Mouse (Mus musculus) embryonic facial prominence, embryonic 12.5 days (tissue): ENCODE measurements around the gene Actr2. TPM values are rescaled to one million over a fixed set of nuclear protein-coding genes. Genes with fewer than 3 reads are reported as not detected.

ENCODE experiments used
- ATAC-seq: fragments of 200-750 bp; cut with Nextera tagmentation; 2 replicates; pipeline ENCODE4 v1.8.0; 2017; ENCODE audit not compliant: insufficient number of reproducible peaks, insufficient read depth, low FRiP score, low TSS enrichment
- H3K27ac ChIP-seq: fragments of 300-500 bp; sonication (generic); 2 replicates; pipeline ENCODE4 v1.5.1; 2016; ENCODE audit warnings: mild to moderate bottlenecking
- H3K27me3 ChIP-seq: fragments of 300-500 bp; sonication (generic); 2 replicates; pipeline ENCODE4 v1.6.1; 2016; ENCODE audit warnings: mild to moderate bottlenecking, moderate library complexity
- H3K36me3 ChIP-seq: fragments of 300-500 bp; sonication (generic); 2 replicates; pipeline ENCODE4 v1.6.1; 2016; ENCODE audit warnings: mild to moderate bottlenecking
- H3K4me1 ChIP-seq: fragments of 300-500 bp; sonication (generic); 2 replicates; pipeline ENCODE4 v1.6.1; 2016
- H3K4me2 ChIP-seq: fragments of 300-500 bp; sonication (generic); replicated peaks from 2 replicates; pipeline ENCODE4 v1.6.1; 2016; ENCODE audit warnings: mild to moderate bottlenecking, moderate library complexity
- H3K4me3 ChIP-seq: fragments of 300-500 bp; sonication (generic); 2 replicates; pipeline ENCODE4 v1.5.1; 2016; ENCODE audit warnings: mild to moderate bottlenecking
- H3K9ac ChIP-seq: fragments of 300-500 bp; sonication (generic); 2 replicates; pipeline ENCODE4 v1.6.1; 2016; ENCODE audit warnings: mild to moderate bottlenecking, moderate library complexity
- H3K9me3 ChIP-seq: fragments of 300-500 bp; sonication (generic); 2 replicates; pipeline ENCODE4 v1.6.1; 2016; ENCODE audit warnings: mild to moderate bottlenecking, moderate library complexity
- WGBS: fragments of 180-500 bp; shearing (Covaris S2); methylation state at CpG from one replicate; pipeline ENCODE4 v1.1.7; 2016; 5-methylcytosine and 5-hydroxymethylcytosine counted together
- polyA plus RNA-seq: library from polyadenylated mRNA; unstranded; fragments of >200 nt; fragmentation: Nextera tagmentation; extraction: Ambion mirVana; gene quantifications from 2 replicates; pipeline ENCODE4 v1.2.1, GENCODE M21; 2016

The Actr2 gene
- polyA plus RNA-seq, 1 experiment from 2014 or later: 117 TPM

DNA sequence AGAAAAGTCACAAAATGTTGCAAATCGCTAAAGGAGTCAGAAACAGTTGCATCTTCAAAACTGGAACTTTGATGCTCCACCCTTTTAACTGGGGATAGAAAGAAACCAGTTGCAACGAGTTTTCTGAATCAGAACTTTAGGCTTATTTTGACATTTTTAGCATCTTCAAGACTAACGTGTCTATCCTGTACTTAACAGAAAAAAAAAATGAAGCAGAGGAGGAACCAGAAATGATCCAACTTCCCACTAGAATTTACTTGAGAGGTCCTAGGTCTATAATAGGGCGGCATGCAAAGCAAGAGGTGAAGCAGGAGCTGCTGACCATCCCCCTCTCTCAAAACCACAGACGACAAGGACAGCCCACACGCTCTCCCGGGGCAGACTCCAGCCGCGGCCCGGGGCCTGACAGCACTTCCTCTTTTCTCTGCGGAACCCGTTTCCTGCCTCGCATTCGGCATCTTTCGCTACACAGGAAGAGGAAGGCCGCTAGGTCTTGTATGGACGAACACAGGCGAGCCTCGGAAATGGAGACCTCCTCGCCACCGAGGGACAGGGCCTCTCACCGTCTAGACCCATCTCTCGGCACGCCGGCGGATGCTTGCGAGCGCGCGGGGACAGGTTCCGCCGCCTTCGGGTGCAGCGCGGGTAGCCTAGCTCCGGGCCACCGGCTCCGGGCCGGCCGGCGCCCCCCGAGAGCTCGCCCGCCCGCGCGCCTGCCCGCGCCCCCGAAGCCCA lies 540 bp downstream of the Actr2 start:
- H3K4me3 ChIP-seq: peak overlapping the region; percentile 84
- H3K4me2 ChIP-seq: peak overlapping the region; percentile 61
- peak overlapping the region; percentile 83 for H3K9ac ChIP-seq
- peaks cover 12% of the 10 kb centered on the region for H3K4me1 ChIP-seq
- WGBS: 1% methylated on average over 44 of the region's 50 CpGs
- H3K27ac ChIP-seq: peak overlapping the region; percentile 92
- H3K9me3 ChIP-seq: no peaks in the 10 kb centered on the region
- H3K36me3 ChIP-seq: peaks cover 3% of the 10 kb centered on the region; the same call in 1 of the 2 replicates
- peak; percentile 58 for ATAC-seq
- no peaks in the 10 kb centered on the region for H3K27me3 ChIP-seq

DNA sequence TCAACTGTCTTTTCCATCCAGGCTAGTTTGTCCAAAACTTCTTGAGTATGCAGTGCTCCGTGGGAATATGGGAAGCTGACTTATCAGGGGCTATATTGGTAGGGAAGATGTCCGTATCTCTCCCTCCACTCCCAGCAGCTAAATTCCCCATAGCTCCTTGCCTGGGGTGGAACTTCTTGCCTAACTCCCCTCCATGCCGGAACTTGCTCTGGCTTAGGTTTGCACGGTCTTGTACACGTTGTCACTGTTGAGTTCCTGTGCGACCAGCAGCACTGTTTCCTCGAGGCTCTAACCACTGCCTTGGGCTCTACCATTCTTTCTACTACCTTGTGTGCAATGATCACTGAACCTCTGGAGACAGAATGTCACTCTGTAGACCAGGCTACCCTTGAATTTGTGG lies 4.6 kb downstream of the Actr2 start:
- ATAC-seq: no peak
- Histone ChIP-seq H3K27me3 (no peaks in the 10 kb centered on the region), H3K9ac (no peak overlapping the region), H3K36me3 (peaks cover 3% of the 10 kb centered on the region; the same call in 1 of the 2 replicates), H3K9me3 (no peaks in the 10 kb centered on the region), H3K4me1 (peaks cover 6% of the 10 kb centered on the region), H3K4me3 (no peak overlapping the region), H3K4me2 (no peak overlapping the region), H3K27ac (no peak overlapping the region)
- WGBS: 94% methylated on average over 7 of the region's 7 CpGs

DNA sequence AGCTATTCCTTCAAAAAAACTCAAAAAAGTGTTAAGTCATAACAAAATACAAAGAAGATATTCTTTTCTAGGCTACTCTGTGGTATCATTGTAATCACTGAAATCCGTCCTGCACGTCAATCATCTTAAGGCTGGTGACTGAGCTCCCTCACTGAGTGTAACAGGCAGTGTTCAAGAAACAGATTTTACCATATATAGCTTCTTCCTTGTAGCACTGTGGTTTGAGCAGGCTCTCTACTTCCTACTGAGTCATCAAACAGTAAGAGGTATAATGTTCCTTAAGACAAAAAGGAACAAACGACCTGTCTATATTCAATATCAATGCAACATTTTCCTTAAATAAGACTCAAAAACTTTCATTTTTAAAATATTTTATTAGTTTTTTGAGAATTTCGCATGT lies 5.0 kb downstream of the Actr2 start:
- ATAC-seq: no peak
- H3K4me3 ChIP-seq: no peak overlapping the region
- no peak overlapping the region for H3K4me2 ChIP-seq

DNA sequence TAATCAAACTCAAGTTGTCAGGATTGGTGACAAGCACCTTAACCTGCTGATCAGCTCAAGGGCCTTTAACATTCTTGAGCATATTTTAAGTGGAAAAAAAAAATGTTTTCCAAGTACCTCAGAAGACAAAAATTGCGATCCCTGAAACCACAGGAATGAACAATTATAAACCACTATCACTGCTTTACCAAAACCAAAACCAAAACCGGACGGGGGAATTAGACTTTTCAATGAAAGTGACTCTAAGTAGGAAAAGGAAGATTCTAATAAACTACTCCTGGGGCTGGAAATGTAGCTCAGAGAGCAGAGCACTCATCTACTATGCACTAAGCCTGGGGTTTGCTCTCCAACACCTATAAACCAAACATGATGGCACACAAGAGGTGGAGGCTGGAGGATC lies 5.8 kb downstream of the Actr2 start:
- Histone ChIP-seq H3K27me3 (no peaks in the 10 kb centered on the region), H3K27ac (no peak overlapping the region), H3K9ac (no peak overlapping the region), H3K9me3 (no peaks in the 10 kb centered on the region), H3K36me3 (peaks cover 3% of the 10 kb centered on the region; the same call in 1 of the 2 replicates), H3K4me1 (peaks cover 6% of the 10 kb centered on the region), H3K4me2 (no peak overlapping the region), H3K4me3 (no peak overlapping the region)
- ATAC-seq: no peak
- WGBS: 76% methylated on average over 3 of the region's 3 CpGs

More for the DNA sequence above, 5.0 kb downstream of the Actr2 start:
- H3K27ac ChIP-seq: no peak overlapping the region
- no peaks in the 10 kb centered on the region for H3K9me3 ChIP-seq
- peaks cover 3% of the 10 kb centered on the region; the same call in 1 of the 2 replicates for H3K36me3 ChIP-seq
- 91% methylated on average over 4 of the region's 4 CpGs for WGBS
- peaks cover 6% of the 10 kb centered on the region for H3K4me1 ChIP-seq
- H3K27me3 ChIP-seq: no peaks in the 10 kb centered on the region
- no peak overlapping the region for H3K9ac ChIP-seq

DNA sequence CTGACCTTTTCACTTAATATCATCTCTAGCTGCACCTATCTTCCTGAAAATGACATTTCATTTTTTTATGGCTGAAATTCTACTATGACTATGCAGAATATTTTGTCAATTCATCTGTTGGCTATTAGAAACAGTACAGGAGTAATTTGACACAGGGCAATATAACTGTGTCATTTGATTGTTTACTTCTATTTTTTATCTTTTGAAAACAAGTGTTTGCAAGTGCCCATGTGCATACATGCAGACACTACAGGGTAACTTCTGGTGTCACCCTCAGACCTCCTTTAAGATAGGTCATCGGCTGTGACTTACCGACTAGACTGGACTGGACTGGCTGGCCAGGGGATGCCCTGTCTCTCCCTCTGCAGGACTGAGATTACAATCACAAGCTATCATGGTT lies 8.8 kb downstream of the Actr2 start:
- ATAC-seq: no peak

DNA sequence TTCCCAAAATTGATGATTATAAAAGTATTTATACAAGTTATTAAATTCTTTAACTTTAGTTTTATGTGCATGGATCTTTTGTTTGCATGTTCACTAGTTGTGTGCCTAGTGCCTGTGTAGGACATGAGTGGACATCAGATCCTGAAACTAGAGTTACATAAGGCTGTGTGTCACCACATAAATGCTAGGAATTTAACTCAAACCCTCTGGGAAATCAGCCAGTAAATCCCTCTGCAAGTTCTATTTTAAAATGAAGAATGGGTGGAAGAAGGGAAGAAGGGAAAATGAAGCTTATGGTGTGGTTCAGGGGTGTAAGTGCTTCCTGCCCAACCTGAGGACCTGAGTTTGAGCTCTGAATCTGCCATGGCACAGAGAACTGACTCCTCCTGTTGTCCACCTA lies 26.4 kb downstream of the Actr2 start:
- peaks cover 40% of the 10 kb centered on the region for H3K36me3 ChIP-seq
- H3K4me1 ChIP-seq: no peaks in the 10 kb centered on the region
- H3K4me2 ChIP-seq: no peak overlapping the region
- H3K9me3 ChIP-seq: no peaks in the 10 kb centered on the region
- no peaks in the 10 kb centered on the region for H3K27me3 ChIP-seq
- H3K27ac ChIP-seq: no peak overlapping the region
- no peak overlapping the region for H3K9ac ChIP-seq
- no peak overlapping the region for H3K4me3 ChIP-seq
- ATAC-seq: no peak

More for the DNA sequence above, 8.8 kb downstream of the Actr2 start:
- H3K27ac ChIP-seq: no peak overlapping the region
- no peak overlapping the region for H3K9ac ChIP-seq
- no peaks in the 10 kb centered on the region for H3K4me1 ChIP-seq
- H3K27me3 ChIP-seq: no peaks in the 10 kb centered on the region
- no peak overlapping the region for H3K4me3 ChIP-seq
- peaks cover 13% of the 10 kb centered on the region for H3K36me3 ChIP-seq
- H3K4me2 ChIP-seq: no peak overlapping the region
- H3K9me3 ChIP-seq: no peaks in the 10 kb centered on the region
- 94% methylated on average over 2 of the region's 2 CpGs for WGBS

DNA sequence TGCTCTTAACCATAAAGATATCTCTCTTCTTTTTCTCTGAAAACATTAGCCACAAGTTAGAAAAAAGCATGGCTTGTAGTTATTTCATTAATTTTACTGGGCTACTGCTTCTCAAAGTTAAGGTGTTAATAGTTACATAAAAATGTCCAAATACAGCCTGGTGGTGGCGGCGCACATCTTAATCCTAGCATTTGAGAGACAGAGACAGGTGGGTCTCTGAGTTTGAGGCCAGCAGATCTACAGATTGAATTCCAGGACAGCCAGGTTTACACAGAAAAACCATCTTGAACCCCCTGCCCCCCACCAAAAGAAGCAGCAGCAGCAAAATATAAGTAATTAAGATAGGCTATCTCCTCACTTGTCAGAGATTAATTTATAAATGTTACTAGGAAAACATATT lies 27.1 kb downstream of the Actr2 start:
- no peak overlapping the region for H3K9ac ChIP-seq
- H3K27ac ChIP-seq: no peak overlapping the region
- H3K4me3 ChIP-seq: no peak overlapping the region
- H3K4me1 ChIP-seq: no peaks in the 10 kb centered on the region
- H3K9me3 ChIP-seq: no peaks in the 10 kb centered on the region
- no peak overlapping the region for H3K4me2 ChIP-seq
- peaks cover 44% of the 10 kb centered on the region for H3K36me3 ChIP-seq
- H3K27me3 ChIP-seq: no peaks in the 10 kb centered on the region
- 98% methylated on average over 2 of the region's 2 CpGs for WGBS
- ATAC-seq: no peak

DNA sequence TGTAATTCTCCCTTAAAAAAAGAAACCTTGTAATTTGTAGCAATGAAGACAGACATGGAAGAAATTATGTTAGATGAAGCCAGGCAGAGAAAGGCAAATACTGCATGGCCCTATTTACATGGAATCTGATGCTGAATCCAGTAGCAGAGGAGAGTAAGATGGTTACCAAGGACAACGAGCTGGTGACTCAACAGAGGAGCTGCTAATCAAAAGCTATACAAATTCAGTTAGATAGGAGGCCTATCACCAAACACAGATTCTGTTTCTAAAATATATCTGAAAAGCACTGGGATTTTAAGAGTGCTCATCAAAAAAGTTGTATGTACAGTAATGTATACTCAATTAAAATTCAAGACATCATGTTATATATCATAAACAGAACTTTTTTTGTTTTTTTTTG lies 37.3 kb downstream of the Actr2 start:
- H3K36me3 ChIP-seq: peaks cover 64% of the 10 kb centered on the region

DNA sequence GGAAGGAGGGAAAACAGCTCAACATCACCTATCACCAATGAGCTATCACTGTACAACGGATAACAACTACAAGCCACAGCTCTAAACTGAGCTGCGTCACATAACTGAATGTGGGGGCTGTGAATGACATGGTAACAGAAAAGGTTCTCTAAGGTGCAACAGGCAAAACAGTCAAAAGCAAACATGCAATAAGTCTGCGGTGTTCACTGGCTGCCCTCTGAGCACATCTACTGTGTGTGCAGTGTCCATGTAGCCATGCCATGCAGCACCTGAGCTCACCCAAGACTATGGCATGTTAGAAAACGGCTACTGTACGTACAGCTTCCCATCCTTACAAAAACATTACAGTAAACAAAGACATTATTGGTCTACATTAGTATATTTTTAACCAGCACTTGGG lies 39.9 kb downstream of the Actr2 start:
- H3K4me2 ChIP-seq: no peak overlapping the region
- no peak overlapping the region for H3K27ac ChIP-seq
- no peaks in the 10 kb centered on the region for H3K9me3 ChIP-seq
- H3K36me3 ChIP-seq: peaks cover 66% of the 10 kb centered on the region
- no peak overlapping the region for H3K9ac ChIP-seq
- no peak overlapping the region for H3K4me3 ChIP-seq
- ATAC-seq: no peak
- 96% methylated on average over 5 of the region's 5 CpGs for WGBS
- no peaks in the 10 kb centered on the region for H3K27me3 ChIP-seq
- no peaks in the 10 kb centered on the region for H3K4me1 ChIP-seq

More for the DNA sequence above, 37.3 kb downstream of the Actr2 start:
- Histone ChIP-seq H3K4me3 (no peak overlapping the region), H3K27me3 (no peaks in the 10 kb centered on the region), H3K27ac (no peak overlapping the region), H3K4me2 (no peak overlapping the region), H3K4me1 (no peaks in the 10 kb centered on the region), H3K9me3 (no peaks in the 10 kb centered on the region), H3K9ac (no peak overlapping the region)
- WGBS: 90% methylated on average over 1 of the region's 1 CpGs
- ATAC-seq: no peak

DNA sequence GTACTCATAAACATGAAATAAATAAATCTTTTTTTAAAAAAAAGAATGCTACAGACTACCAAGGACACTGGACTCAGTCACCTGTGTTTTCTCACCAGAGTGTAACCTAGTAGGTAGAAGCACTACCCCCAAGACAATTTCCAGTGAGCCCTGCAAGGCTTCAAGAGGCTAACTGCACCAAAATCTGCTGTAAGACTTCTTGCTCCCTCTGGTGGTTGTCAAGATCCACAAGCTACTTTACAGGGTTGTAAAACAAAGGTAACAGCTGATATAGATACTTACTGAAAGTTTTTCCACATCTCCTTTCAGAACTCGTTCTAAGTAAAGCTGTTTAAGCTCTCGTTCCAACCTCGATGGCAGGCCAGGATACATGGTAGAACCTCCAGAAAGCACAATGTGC lies 40.5 kb downstream of the Actr2 start:
- H3K9me3 ChIP-seq: no peaks in the 10 kb centered on the region
- no peak overlapping the region for H3K9ac ChIP-seq
- peaks cover 63% of the 10 kb centered on the region for H3K36me3 ChIP-seq
- H3K4me2 ChIP-seq: no peak overlapping the region
- no peak overlapping the region for H3K4me3 ChIP-seq
- 84% methylated on average over 3 of the region's 3 CpGs for WGBS
- ATAC-seq: no peak
- no peaks in the 10 kb centered on the region for H3K4me1 ChIP-seq
- no peak overlapping the region for H3K27ac ChIP-seq
- H3K27me3 ChIP-seq: no peaks in the 10 kb centered on the region

DNA sequence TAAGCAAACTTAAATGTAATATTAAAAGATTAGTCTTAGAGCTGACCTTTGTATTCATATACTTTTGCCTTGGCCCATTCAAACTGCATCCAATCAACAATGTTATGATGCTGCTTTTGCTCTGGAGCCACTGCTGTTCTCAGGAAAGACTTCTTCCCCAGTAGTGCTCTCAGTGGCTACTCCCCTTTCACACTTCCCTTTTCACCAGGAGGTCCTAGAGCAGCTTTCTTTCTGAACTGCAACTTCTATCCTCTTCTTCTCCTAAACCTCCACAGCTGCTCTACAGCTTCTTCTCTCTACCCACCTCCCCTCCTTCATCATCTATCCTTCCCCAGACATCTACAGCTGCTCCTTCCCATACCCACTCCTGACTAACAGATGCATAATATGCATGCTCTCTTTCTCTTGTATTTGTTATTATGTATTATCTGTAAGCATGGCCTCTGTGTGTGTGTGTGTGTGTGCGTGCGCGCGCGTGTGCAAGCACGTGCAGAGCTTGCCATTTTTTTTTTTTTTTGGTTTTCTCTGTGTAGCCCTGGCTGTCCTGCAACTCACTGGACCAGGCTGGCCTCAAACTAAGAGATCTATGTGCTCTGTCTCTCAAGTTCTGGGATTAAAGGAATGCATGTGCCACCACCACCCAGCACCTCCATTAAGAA lies 44.2 kb downstream of the Actr2 start:
- H3K9ac ChIP-seq: no peak overlapping the region
- no peaks in the 10 kb centered on the region for H3K4me1 ChIP-seq
- peaks cover 52% of the 10 kb centered on the region for H3K36me3 ChIP-seq
- no peak overlapping the region for H3K27ac ChIP-seq
- H3K4me3 ChIP-seq: no peak overlapping the region
- WGBS: 94% methylated on average over 6 of the region's 6 CpGs
- no peak overlapping the region for H3K4me2 ChIP-seq
- H3K27me3 ChIP-seq: no peaks in the 10 kb centered on the region
- no peaks in the 10 kb centered on the region for H3K9me3 ChIP-seq
- no peak for ATAC-seq

DNA sequence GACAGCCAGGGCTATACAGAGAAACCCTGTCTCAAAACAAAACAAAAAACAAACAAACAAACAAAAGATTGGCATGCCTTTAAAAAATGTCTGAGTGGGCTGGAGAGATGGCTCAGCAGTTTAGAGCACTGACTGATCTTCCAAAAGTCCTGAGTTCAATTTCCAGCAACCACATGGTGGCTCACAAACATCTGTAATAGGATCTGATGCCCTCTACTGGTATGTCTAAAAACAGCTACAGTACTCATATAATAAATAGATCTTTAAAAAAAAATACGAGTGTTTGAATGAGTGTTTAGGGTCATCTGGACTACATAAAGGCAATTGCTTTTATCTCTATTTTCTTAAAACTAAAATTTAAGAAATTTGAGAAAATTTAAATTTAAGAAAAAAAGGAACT lies 45.2 kb downstream of the Actr2 start:
- no peak overlapping the region for H3K4me3 ChIP-seq
- no peak overlapping the region for H3K9ac ChIP-seq
- WGBS: 73% methylated on average over 1 of the region's 1 CpGs
- H3K9me3 ChIP-seq: no peaks in the 10 kb centered on the region
- no peaks in the 10 kb centered on the region for H3K4me1 ChIP-seq
- ATAC-seq: no peak
- no peaks in the 10 kb centered on the region for H3K27me3 ChIP-seq
- peaks cover 45% of the 10 kb centered on the region for H3K36me3 ChIP-seq
- no peak overlapping the region for H3K4me2 ChIP-seq
- H3K27ac ChIP-seq: no peak overlapping the region
